Mouse (Mus musculus): ENCODE results near the gene Med13l. TPM values are rescaled to one million over a fixed set of nuclear protein-coding genes. Genes with fewer than 3 reads are reported as not detected.

Med13l gene
- polyA plus RNA-seq, 1 experiment = 2.3 TPM

DNA sequence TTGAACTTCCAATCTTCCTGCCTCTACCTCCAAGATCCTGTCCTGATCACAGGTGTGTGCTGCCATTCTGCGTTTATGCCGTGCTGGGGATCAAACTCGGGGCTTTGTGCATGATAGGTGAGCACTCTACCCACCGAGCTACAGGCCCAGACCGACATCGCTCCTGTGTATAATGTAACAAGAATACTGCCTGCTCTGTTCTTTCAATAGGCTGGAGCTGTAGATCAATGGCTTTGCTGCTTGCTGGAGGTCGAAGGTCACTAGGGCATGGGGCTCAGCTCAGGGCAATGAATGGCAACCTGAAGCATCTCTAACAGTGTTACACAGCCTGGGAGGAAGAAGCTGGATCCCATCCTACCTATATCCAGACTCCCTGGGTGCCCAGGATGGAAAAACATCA lies 241.6 kb downstream of the Med13l start:
- no peaks in the 10 kb centered on the region for H3K9me3 ChIP-seq (ENCODE audit: control insufficient read depth, low read length)
- no peaks in the 10 kb centered on the region for H3K27me3 ChIP-seq (ENCODE audit: control insufficient read depth)
- H3K4me1 ChIP-seq (ENCODE audit: control insufficient read depth) = peaks cover 2% of the 10 kb centered on the region; the same call in 1 of the 2 replicates

DNA sequence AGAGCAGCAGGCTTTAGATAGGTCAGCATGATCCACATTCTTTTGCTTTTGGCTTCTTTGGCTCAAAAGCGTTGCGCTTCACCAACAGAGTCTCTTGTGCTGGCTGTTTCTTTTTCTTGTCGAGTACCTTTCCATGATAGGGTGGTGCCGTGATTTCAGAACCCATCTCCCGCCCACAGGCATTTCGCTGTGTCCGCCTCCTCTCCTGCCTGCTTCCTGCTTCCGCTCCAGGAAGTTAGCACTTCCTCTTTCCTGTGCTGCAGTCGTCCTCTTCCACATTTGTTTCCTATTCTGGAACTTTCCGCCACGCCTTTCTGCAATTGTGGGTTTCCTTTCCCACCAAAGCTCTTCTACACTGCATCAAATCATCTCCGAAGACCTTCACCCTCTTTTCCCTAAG lies 248.5 kb downstream of the Med13l start:
- no peaks in the 10 kb centered on the region for H3K9me3 ChIP-seq (ENCODE audit: control insufficient read depth, low read length)
- TF ChIP-seq GATA1 (IDR thresholded peaks at IDR 0.05; ENCODE audit: low read length) (no peak), TAL1 (IDR thresholded peaks at IDR 0.05; ENCODE audit: low read length) (no peak)

More for the DNA sequence above, 241.6 kb downstream of the Med13l start:
- Histone ChIP-seq H3K36me3 (ENCODE audit: control insufficient read depth) (no peaks in the 10 kb centered on the region), H3K4me3 (replicated peaks) (no peak overlapping the region)
- TF ChIP-seq GATA1 (IDR thresholded peaks at IDR 0.05; ENCODE audit: low read length) (no peak), TAL1 (IDR thresholded peaks at IDR 0.05; ENCODE audit: low read length) (no peak)

DNA sequence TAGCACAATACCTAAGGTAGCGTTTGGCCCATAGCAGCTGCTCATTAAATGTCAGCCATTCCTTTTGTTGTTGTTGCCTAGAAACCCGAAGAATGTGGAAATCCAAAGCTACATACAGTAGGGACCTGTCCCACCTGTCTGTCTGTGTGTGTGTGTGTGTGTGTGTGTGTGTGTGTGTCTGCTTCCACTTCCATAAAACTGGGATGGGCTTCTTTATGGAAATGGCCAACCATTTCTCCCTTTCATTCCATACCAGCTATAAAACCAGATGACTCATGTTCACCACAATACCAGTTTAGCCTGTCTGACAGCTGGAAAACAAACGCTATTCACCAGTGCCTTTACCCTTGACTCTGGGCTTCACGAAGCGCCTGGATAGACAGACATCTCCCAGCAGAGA lies 249.1 kb downstream of the Med13l start:
- H3K27me3 ChIP-seq (ENCODE audit: control insufficient read depth) = no peaks in the 10 kb centered on the region
- no peak for TF ChIP-seq TAL1 (IDR thresholded peaks at IDR 0.05; ENCODE audit: low read length)
- no peak for TF ChIP-seq GATA1 (IDR thresholded peaks at IDR 0.05; ENCODE audit: low read length)
- H3K9me3 ChIP-seq (ENCODE audit: control insufficient read depth, low read length) = no peaks in the 10 kb centered on the region
- no peak overlapping the region for H3K4me3 ChIP-seq (replicated peaks)
- H3K36me3 ChIP-seq (ENCODE audit: control insufficient read depth) = no peaks in the 10 kb centered on the region
- H3K4me1 ChIP-seq (ENCODE audit: control insufficient read depth) = no peaks in the 10 kb centered on the region

More for the DNA sequence above, 248.5 kb downstream of the Med13l start:
- H3K4me1 ChIP-seq (ENCODE audit: control insufficient read depth) = no peaks in the 10 kb centered on the region
- H3K4me3 ChIP-seq (replicated peaks) = no peak overlapping the region
- no peaks in the 10 kb centered on the region for H3K27me3 ChIP-seq (ENCODE audit: control insufficient read depth)
- H3K36me3 ChIP-seq (ENCODE audit: control insufficient read depth) = no peaks in the 10 kb centered on the region

DNA sequence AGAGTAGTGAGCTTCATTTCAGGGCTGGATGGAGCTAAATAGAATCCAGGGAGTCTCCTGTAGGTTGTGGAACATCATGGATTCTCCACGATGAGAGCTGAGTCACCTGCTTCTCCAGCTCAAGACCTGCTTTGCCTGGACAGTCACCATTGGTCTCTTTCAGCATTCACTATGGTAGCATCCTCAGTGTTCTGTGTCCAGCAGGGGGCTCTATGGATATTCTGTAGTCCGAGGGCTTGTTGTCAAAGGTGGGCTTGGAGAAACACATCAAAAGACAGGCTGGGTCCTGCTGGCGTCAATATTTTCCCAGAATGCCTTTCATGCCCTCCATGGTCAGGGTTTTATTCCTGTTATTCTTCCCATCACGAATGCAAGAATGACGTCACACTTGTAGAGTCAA lies 251.2 kb downstream of the Med13l start:
- TF ChIP-seq TAL1 (IDR thresholded peaks at IDR 0.05; ENCODE audit: low read length) = no peak
- TF ChIP-seq GATA1 (IDR thresholded peaks at IDR 0.05; ENCODE audit: low read length) = no peak
- H3K4me3 ChIP-seq (replicated peaks) = no peak overlapping the region
- H3K9me3 ChIP-seq (ENCODE audit: control insufficient read depth, low read length) = no peaks in the 10 kb centered on the region
- H3K36me3 ChIP-seq (ENCODE audit: control insufficient read depth) = no peaks in the 10 kb centered on the region
- no peaks in the 10 kb centered on the region for H3K4me1 ChIP-seq (ENCODE audit: control insufficient read depth)
- no peaks in the 10 kb centered on the region for H3K27me3 ChIP-seq (ENCODE audit: control insufficient read depth)

DNA sequence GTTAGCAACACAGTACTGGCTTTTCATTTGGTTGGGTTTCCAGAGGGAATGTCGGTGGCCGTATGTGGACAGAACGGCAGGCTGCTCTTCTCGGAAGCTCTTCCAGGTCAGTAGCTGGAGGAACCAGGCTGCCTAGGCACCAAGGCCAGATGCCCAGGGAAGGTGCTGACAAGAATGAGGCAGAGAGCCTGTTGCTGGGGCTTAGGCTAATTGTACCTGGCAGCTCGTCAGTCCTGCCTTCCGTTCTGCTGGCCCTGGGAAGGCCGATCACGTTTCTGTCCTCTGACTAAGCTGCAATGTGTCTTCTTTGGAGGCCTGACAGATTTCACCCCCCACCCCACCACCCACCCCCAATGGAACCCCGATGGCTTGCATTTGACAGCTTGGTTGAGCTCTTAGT lies 251.9 kb downstream of the Med13l start:
- TF ChIP-seq GATA1 (IDR thresholded peaks at IDR 0.05; ENCODE audit: low read length) (no peak), TAL1 (IDR thresholded peaks at IDR 0.05; ENCODE audit: low read length) (no peak)
- Histone ChIP-seq H3K4me3 (replicated peaks) (no peak overlapping the region), H3K9me3 (ENCODE audit: control insufficient read depth, low read length) (no peaks in the 10 kb centered on the region), H3K4me1 (ENCODE audit: control insufficient read depth) (no peaks in the 10 kb centered on the region), H3K27me3 (ENCODE audit: control insufficient read depth) (no peaks in the 10 kb centered on the region), H3K36me3 (ENCODE audit: control insufficient read depth) (no peaks in the 10 kb centered on the region)

DNA sequence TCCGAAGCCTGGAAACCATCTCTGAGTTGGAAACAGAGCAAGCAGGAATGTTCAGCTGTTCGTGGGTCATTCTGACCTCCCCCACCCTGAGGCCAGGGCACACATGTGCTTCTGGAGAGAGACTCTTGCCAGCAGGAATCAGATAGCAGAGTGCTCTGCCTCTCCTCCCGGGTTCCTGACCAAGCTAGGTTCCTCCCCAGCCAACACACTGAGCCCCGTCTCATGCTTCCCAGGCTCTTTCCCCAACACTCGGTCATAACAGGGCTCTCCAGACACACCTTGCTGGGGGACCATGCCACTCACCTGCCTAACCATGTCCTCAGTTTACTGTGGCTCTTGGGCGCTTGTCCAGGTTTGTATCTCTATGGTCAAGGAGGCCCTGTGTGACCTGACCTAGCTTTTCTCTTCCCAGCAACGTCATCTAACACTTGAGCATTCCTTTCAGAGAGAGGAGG lies 252.5 kb downstream of the Med13l start:
- Histone ChIP-seq H3K36me3 (ENCODE audit: control insufficient read depth) (no peaks in the 10 kb centered on the region), H3K4me3 (replicated peaks) (no peak overlapping the region), H3K27me3 (ENCODE audit: control insufficient read depth) (no peaks in the 10 kb centered on the region), H3K9me3 (ENCODE audit: control insufficient read depth, low read length) (no peaks in the 10 kb centered on the region), H3K4me1 (ENCODE audit: control insufficient read depth) (no peaks in the 10 kb centered on the region)
- no peak for TF ChIP-seq GATA1 (IDR thresholded peaks at IDR 0.05; ENCODE audit: low read length)

DNA sequence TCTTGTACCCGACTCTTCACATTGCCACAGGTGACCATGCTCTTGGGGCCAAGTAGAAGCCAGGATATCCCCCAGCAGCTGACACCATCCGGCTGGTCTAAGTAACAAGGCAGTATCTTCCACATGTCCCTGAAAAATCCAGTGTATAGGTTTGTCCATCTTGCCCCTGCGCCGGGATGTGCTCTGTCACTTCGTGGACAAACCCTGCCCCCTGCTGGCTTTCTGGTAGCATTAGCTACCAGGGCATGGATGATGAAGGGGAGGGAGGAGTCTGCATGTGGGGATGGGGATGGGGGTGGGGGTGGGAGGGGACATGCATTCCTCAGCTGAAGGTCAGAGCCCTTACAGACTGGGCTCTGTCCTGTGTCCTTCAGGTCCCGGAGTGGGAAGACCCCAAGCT lies 253.6 kb downstream of the Med13l start:
- TF ChIP-seq TAL1 (IDR thresholded peaks at IDR 0.05; ENCODE audit: low read length) = no peak
- TF ChIP-seq GATA1 (IDR thresholded peaks at IDR 0.05; ENCODE audit: low read length) = no peak
- Histone ChIP-seq H3K9me3 (ENCODE audit: control insufficient read depth, low read length) (no peaks in the 10 kb centered on the region), H3K4me3 (replicated peaks) (no peak overlapping the region)

More for the DNA sequence above, 253.6 kb downstream of the Med13l start:
- Histone ChIP-seq H3K36me3 (ENCODE audit: control insufficient read depth) (no peaks in the 10 kb centered on the region), H3K4me1 (ENCODE audit: control insufficient read depth) (no peaks in the 10 kb centered on the region), H3K27me3 (ENCODE audit: control insufficient read depth) (no peaks in the 10 kb centered on the region)

Measured in erythroblast, embryonic 14.5 days (primary cell).